Mouse (Mus musculus) left cerebral cortex, adult 11 months (tissue): ENCODE measurements at regions not wholly inside any gene's neighbourhood (a gene's known extent, or its start where the extent isn't known, plus 50 kb on each side); places are given as distances from the start of the nearest gene placed in this dataset.

Experiments
- DNase-seq: peaks from one replicate; pipeline ENCODE4 v3.0.0; 2022; ENCODE audit warnings: low spot score

- no peak for DNase-seq
Observed at GRCm38 (mm10) chr1:91678789-91679188, 122.5 kb upstream of the Twist2 start.

GRCm38 (mm10) chr1:91685031-91685430 lies 116.2 kb upstream of the Twist2 start:
- no peak for DNase-seq

- DNase-seq: no peak
Observed at GRCm38 (mm10) chr1:91685789-91686188, 115.5 kb upstream of the Twist2 start.

- DNase-seq: no peak
Observed at GRCm38 (mm10) chr1:91691601-91692000, 109.7 kb upstream of the Twist2 start.

- DNase-seq: no peak
Observed at GRCm38 (mm10) chr1:91692709-91693460, 108.4 kb upstream of the Twist2 start.

- no peak for DNase-seq
Observed at GRCm38 (mm10) chr1:91697053-91697452, 104.2 kb upstream of the Twist2 start.

- no peak for DNase-seq
Observed at GRCm38 (mm10) chr1:91701475-91701874, 99.8 kb upstream of the Twist2 start.

- no peak for DNase-seq
Observed at GRCm38 (mm10) chr1:91702021-91702420, 99.2 kb upstream of the Twist2 start.

GRCm38 (mm10) chr1:91702737-91703136 lies 98.5 kb upstream of the Twist2 start:
- DNase-seq: no peak

- peak; percentile 22 for DNase-seq
Observed at GRCm38 (mm10) chr1:91705451-91705850, 95.8 kb upstream of the Twist2 start.

GRCm38 (mm10) chr1:91708550-91709243 lies 92.6 kb upstream of the Twist2 start:
- DNase-seq: no peak

GRCm38 (mm10) chr1:91709244-91709600 lies 92.0 kb upstream of the Twist2 start:
- DNase-seq: no peak

- no peak for DNase-seq
Observed at GRCm38 (mm10) chr1:91713131-91713530, 88.1 kb upstream of the Twist2 start.

GRCm38 (mm10) chr1:91714266-91714665 lies 87.0 kb upstream of the Twist2 start:
- no peak for DNase-seq

GRCm38 (mm10) chr1:91715341-91715740 lies 85.9 kb upstream of the Twist2 start:
- no peak for DNase-seq

GRCm38 (mm10) chr1:91715791-91716190 lies 85.5 kb upstream of the Twist2 start:
- no peak for DNase-seq

- DNase-seq: no peak
Observed at GRCm38 (mm10) chr1:91716836-91717235, 84.4 kb upstream of the Twist2 start.

GRCm38 (mm10) chr1:91717961-91718360 lies 83.3 kb upstream of the Twist2 start:
- DNase-seq: no peak

- DNase-seq: no peak
Observed at GRCm38 (mm10) chr1:91729246-91729645, 72.0 kb upstream of the Twist2 start.

GRCm38 (mm10) chr1:91730281-91730680 lies 71.0 kb upstream of the Twist2 start:
- no peak for DNase-seq

- no peak for DNase-seq
Observed at GRCm38 (mm10) chr1:91731703-91732102, 69.6 kb upstream of the Twist2 start.

- no peak for DNase-seq
Observed at GRCm38 (mm10) chr1:91732461-91732861, 68.8 kb upstream of the Twist2 start.

- no peak for DNase-seq
Observed at GRCm38 (mm10) chr1:91734731-91735130, 66.5 kb upstream of the Twist2 start.

- no peak for DNase-seq
Observed at GRCm38 (mm10) chr1:91735436-91735835, 65.8 kb upstream of the Twist2 start.
